Mouse (Mus musculus): ENCODE results near the gene Haus3. TPM values are rescaled to one million over a fixed set of nuclear protein-coding genes. Genes with fewer than 3 reads are reported as not detected.

The Haus3 gene
- polyA plus RNA-seq, 1 experiment from 2014 or later: 28.1 TPM

GRCm38 (mm10) chr5:34197243-34197642 lies 27.9 kb upstream of the Haus3 start:
- Histone ChIP-seq H3K9me3 (no peaks in the 10 kb centered on the region), H3K27ac (no peak overlapping the region), H3K4me3 (no peak overlapping the region), H3K27me3 (no peaks in the 10 kb centered on the region), H3K4me2 (no peak overlapping the region), H3K36me3 (no peaks in the 10 kb centered on the region), H3K4me1 (no peaks in the 10 kb centered on the region), H3K9ac (no peak overlapping the region)
- no peak for ATAC-seq (ENCODE audit: insufficient number of reproducible peaks, low FRiP score, low TSS enrichment, low read depth)
- 70% methylated on average over 4 of the region's 4 CpGs for WGBS

DNA sequence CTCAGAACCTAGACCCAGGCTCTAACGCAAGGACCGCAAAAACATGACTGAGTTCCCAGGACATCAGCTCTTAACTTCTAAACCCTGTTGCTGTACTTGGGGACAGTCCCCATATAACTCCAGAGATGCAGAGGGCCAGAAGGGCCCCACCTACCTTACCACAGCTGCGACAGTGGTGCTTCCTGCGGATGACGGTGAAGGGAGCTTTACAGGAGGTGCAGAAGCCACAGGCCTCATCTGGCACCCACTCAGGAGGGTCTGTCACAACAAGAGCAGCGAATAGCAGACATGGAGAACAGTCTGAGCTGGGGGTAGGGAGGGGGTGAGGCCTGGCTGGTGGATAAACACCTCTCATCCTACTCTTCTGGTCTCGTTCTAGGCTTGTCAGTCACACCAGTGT lies 27.1 kb upstream of the Haus3 start:
- H3K9ac ChIP-seq: no peak overlapping the region
- no peaks in the 10 kb centered on the region for H3K9me3 ChIP-seq
- H3K4me3 ChIP-seq: no peak overlapping the region
- ATAC-seq (ENCODE audit: insufficient number of reproducible peaks, low FRiP score, low TSS enrichment, low read depth): no peak
- WGBS: 75% methylated on average over 7 of the region's 7 CpGs
- no peaks in the 10 kb centered on the region for H3K27me3 ChIP-seq
- H3K4me1 ChIP-seq: no peaks in the 10 kb centered on the region
- no peaks in the 10 kb centered on the region for H3K36me3 ChIP-seq
- no peak overlapping the region for H3K27ac ChIP-seq
- no peak overlapping the region for H3K4me2 ChIP-seq

- no peak overlapping the region for H3K4me3 ChIP-seq
- no peaks in the 10 kb centered on the region for H3K4me1 ChIP-seq
- WGBS: 95% methylated on average over 12 of the region's 12 CpGs
- no peak overlapping the region for H3K27ac ChIP-seq
- ATAC-seq (ENCODE audit: insufficient number of reproducible peaks, low FRiP score, low TSS enrichment, low read depth): 0 out of 2 replicates have a peak, but pooled peaks have one; percentile 7
- H3K27me3 ChIP-seq: no peaks in the 10 kb centered on the region
- H3K4me2 ChIP-seq: no peak overlapping the region
- no peaks in the 10 kb centered on the region for H3K9me3 ChIP-seq
- H3K36me3 ChIP-seq: no peaks in the 10 kb centered on the region
- H3K9ac ChIP-seq: no peak overlapping the region
Observed at GRCm38 (mm10) chr5:34195786-34196185, 26.5 kb upstream of the Haus3 start.

GRCm38 (mm10) chr5:34194975-34195662 lies 25.8 kb upstream of the Haus3 start:
- Histone ChIP-seq H3K36me3 (no peaks in the 10 kb centered on the region), H3K9ac (no peak overlapping the region), H3K4me2 (no peak overlapping the region), H3K27me3 (no peaks in the 10 kb centered on the region), H3K4me1 (no peaks in the 10 kb centered on the region), H3K9me3 (no peaks in the 10 kb centered on the region), H3K4me3 (no peak overlapping the region), H3K27ac (no peak overlapping the region)
- no peak for ATAC-seq (ENCODE audit: insufficient number of reproducible peaks, low FRiP score, low TSS enrichment, low read depth)
- 72% methylated on average over 6 of the region's 6 CpGs for WGBS

- H3K36me3 ChIP-seq: no peaks in the 10 kb centered on the region
Observed at GRCm38 (mm10) chr5:34194426-34194825, 25.1 kb upstream of the Haus3 start.

DNA sequence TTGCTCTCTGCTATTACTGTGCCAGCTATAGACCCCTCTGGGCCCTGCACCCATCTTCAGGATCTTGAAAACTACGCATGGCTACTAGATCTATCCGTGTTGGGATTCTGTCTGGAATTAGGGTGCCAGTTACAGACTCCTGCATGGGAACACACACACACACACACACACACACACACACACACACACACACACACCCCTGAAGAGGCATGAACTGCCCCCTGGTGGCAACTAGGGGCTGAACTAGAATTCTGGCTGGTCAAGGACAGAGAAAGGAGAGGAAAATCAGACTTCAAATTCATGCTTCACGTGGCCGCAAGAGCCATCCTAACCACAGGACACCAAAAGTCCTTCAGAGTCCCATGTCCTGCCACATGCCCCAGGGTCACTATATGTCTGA lies 22.5 kb upstream of the Haus3 start:
- no peak overlapping the region for H3K4me3 ChIP-seq
- no peak for ATAC-seq (ENCODE audit: insufficient number of reproducible peaks, low FRiP score, low TSS enrichment, low read depth)
- peaks cover 14% of the 10 kb centered on the region; the same call in 1 of the 2 replicates for H3K4me1 ChIP-seq
- H3K9ac ChIP-seq: no peak overlapping the region
- no peaks in the 10 kb centered on the region for H3K36me3 ChIP-seq
- no peak overlapping the region for H3K4me2 ChIP-seq
- no peak overlapping the region for H3K27ac ChIP-seq
- no peaks in the 10 kb centered on the region for H3K9me3 ChIP-seq
- WGBS: 85% methylated on average over 4 of the region's 4 CpGs
- no peaks in the 10 kb centered on the region for H3K27me3 ChIP-seq

More at GRCm38 (mm10) chr5:34194426-34194825, 25.1 kb upstream of the Haus3 start:
- Histone ChIP-seq H3K4me2 (no peak overlapping the region), H3K9me3 (no peaks in the 10 kb centered on the region), H3K27ac (no peak overlapping the region), H3K4me3 (no peak overlapping the region), H3K27me3 (no peaks in the 10 kb centered on the region), H3K4me1 (peaks cover under 1% of the 10 kb centered on the region; the same call in 1 of the 2 replicates), H3K9ac (no peak overlapping the region)
- no peak for ATAC-seq (ENCODE audit: insufficient number of reproducible peaks, low FRiP score, low TSS enrichment, low read depth)
- WGBS: 57% methylated on average over 1 of the region's 1 CpGs

DNA sequence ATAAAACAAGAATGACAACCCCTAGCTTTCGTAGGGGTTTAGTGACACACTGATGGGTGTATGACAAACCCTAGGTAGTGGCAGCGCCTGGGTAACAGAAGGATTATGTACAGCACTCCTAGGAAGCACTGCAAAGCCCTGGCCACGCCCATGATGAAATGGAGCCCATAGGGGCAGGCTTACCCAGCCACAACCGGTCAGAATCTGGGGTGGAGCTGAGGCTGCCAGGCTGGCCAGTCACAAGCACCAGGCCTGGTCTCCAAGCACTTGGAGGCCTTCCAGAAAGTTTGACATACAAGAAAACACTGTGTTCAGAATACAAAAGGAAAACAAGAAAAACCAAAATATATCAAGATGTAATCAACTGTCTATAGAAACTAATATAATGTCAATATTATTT lies 21.7 kb upstream of the Haus3 start:
- 53% methylated on average over 4 of the region's 4 CpGs for WGBS
- Histone ChIP-seq H3K9ac (no peak overlapping the region), H3K36me3 (no peaks in the 10 kb centered on the region), H3K4me2 (no peak overlapping the region), H3K4me3 (no peak overlapping the region), H3K9me3 (no peaks in the 10 kb centered on the region), H3K27ac (no peak overlapping the region), H3K27me3 (no peaks in the 10 kb centered on the region), H3K4me1 (peaks cover 22% of the 10 kb centered on the region)
- no peak for ATAC-seq (ENCODE audit: insufficient number of reproducible peaks, low FRiP score, low TSS enrichment, low read depth)

DNA sequence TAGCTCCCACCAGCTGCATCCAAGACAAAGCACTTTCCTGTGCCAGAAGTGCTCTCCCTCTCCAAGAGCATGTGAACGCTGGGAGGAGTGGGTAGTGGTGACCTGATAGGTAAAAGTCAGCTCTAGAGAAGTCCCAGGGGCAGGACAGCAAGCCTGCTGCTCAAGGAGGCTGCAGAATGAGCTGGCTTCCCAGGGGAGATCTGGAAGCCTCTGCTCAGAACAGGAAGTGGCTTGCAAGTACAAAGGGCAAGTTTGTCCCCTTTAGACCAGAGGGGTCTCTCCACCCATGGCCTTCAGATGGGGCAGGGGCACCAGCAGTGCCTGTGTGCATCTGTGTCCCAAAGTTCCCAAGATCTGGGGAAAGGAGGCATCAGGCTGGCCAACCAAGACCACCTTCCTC lies 20.2 kb upstream of the Haus3 start:
- no peak overlapping the region for H3K27ac ChIP-seq
- H3K9me3 ChIP-seq: no peaks in the 10 kb centered on the region
- H3K36me3 ChIP-seq: no peaks in the 10 kb centered on the region; the same call in 1 of the 2 replicates
- 65% methylated on average over 1 of the region's 1 CpGs for WGBS
- no peak overlapping the region for H3K4me3 ChIP-seq
- no peak for ATAC-seq (ENCODE audit: insufficient number of reproducible peaks, low FRiP score, low TSS enrichment, low read depth)
- H3K9ac ChIP-seq: no peak overlapping the region
- H3K27me3 ChIP-seq: no peaks in the 10 kb centered on the region
- peaks cover 37% of the 10 kb centered on the region for H3K4me1 ChIP-seq
- H3K4me2 ChIP-seq: no peak overlapping the region

DNA sequence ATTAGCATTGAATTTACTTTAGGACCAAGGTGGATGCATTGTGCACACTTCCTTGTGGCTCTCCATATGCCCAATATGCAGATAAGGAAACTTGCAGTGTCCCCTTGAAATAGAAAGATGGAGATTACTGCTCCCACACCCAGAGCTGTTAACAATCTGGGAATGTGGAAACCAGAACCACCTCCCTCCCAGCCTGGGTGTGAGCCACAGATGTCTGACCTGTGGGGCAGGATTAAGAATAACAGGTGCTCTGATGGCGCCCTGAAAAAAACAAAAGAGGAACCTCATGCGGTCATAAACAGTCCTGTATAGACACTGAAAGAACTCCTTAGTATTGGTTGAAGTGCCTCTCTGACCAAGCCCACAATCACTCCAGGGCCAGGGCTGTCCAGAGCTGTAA lies 19.5 kb upstream of the Haus3 start:
- WGBS: 58% methylated on average over 2 of the region's 2 CpGs
- Histone ChIP-seq H3K36me3 (no peaks in the 10 kb centered on the region; the same call in 1 of the 2 replicates), H3K9ac (no peak overlapping the region), H3K4me2 (peak overlapping the region; percentile 74), H3K9me3 (no peaks in the 10 kb centered on the region), H3K4me1 (peaks cover 44% of the 10 kb centered on the region), H3K27ac (no peak overlapping the region), H3K27me3 (no peaks in the 10 kb centered on the region), H3K4me3 (peak overlapping the region; percentile 97; the same call in 1 of the 2 replicates)
- ATAC-seq (ENCODE audit: insufficient number of reproducible peaks, low FRiP score, low TSS enrichment, low read depth): no peak

GRCm38 (mm10) chr5:34187601-34188316 lies 18.4 kb upstream of the Haus3 start, which contains the start of gene Mxd4:
Mxd4 (minus strand) TSS chr5:34187720.
- Histone ChIP-seq H3K9me3 (no peaks in the 10 kb centered on the region), H3K36me3 (peaks cover 4% of the 10 kb centered on the region; the same call in 1 of the 2 replicates), H3K9ac (peak within 1 kb of the TSS; percentile 87), H3K4me1 (peaks cover 55% of the 10 kb centered on the region), H3K27me3 (no peaks in the 10 kb centered on the region), H3K4me3 (peak within 1 kb of the TSS; percentile 97), H3K4me2 (peak within 1 kb of the TSS; percentile 74), H3K27ac (peak within 1 kb of the TSS; percentile 96)
- ATAC-seq (ENCODE audit: insufficient number of reproducible peaks, low FRiP score, low TSS enrichment, low read depth): peak; percentile 99
- WGBS: under 1% methylated on average over 60 of the region's 60 CpGs

- peak; percentile 1; the same call in 1 of the 2 replicates for ATAC-seq (ENCODE audit: insufficient number of reproducible peaks, low FRiP score, low TSS enrichment, low read depth)
- no peaks in the 10 kb centered on the region for H3K9me3 ChIP-seq
- peak overlapping the region; percentile 87 for H3K9ac ChIP-seq
- under 1% methylated on average over 42 of the region's 46 CpGs for WGBS
- peak overlapping the region; percentile 96 for H3K27ac ChIP-seq
- peaks cover 11% of the 10 kb centered on the region for H3K36me3 ChIP-seq
- H3K4me1 ChIP-seq: peaks cover 59% of the 10 kb centered on the region
- H3K27me3 ChIP-seq: no peaks in the 10 kb centered on the region
- H3K4me2 ChIP-seq: peak overlapping the region; percentile 74
- H3K4me3 ChIP-seq: peak overlapping the region; percentile 97
Observed at GRCm38 (mm10) chr5:34186961-34187391, 17.6 kb upstream of the Haus3 start.

- H3K4me1 ChIP-seq: peaks cover 63% of the 10 kb centered on the region
- peaks cover 17% of the 10 kb centered on the region for H3K36me3 ChIP-seq
- no peak for ATAC-seq (ENCODE audit: insufficient number of reproducible peaks, low FRiP score, low TSS enrichment, low read depth)
- no peaks in the 10 kb centered on the region for H3K27me3 ChIP-seq
- peak overlapping the region; percentile 97 for H3K4me3 ChIP-seq
- H3K27ac ChIP-seq: peak overlapping the region; percentile 96
- WGBS: 39% methylated on average over 2 of the region's 2 CpGs
- peak overlapping the region; percentile 87 for H3K9ac ChIP-seq
- H3K9me3 ChIP-seq: no peaks in the 10 kb centered on the region
- peak overlapping the region; percentile 74 for H3K4me2 ChIP-seq
Observed at GRCm38 (mm10) chr5:34186391-34186790, 17.1 kb upstream of the Haus3 start.
